Comparison of ENCODE assay signal across 12 mouse cellular contexts in the genomic region with DNA sequence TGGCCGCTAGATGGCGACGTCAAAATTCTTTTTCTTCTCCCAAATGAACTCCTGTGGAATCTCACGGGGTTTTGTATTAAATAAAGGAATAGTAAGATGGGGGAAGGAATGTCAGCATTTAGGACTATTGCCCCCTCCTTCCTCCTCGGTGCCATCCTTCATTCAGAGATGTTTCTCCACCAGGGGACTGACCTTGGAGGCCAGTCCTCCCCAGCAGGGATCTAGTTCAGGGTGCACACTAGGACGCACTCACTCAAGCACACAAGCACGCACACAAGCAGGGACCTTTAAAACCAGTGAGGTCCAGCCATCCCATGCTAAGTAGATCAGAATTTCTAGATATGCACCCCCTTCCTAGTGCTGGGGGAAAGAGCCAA. TPM values are rescaled to one million over a fixed set of nuclear protein-coding genes. Genes with fewer than 3 reads are reported as not detected.
DNase-seq lines count a peak whose midpoint lies in the region; ATAC-seq and TF ChIP-seq lines count a peak whose summit lies in the region.
"Not testable (repeated sequence)": the region's sequence is repeated elsewhere in the genome, so short reads cannot be mapped to it uniquely, and the experiment has no call there.
"Had no signal": no experiment of that assay in that cellular context is flagged by ENCODE, and none has a peak within 500 bp of the region (broad histone marks: within the 10 kb centered on the region; RNA-seq: fewer than 3 reads in every experiment).

No protein-coding gene starts in this region.

- WGBS in forebrain, postnatal 0 days, result 19% methylated on average over 2 of the region's 7 CpGs
- WGBS in kidney, embryonic 14.5 days, result 20% methylated on average over 2 of the region's 7 CpGs

- H3K36me3 ChIP-seq in forebrain, postnatal 0 days (ENCODE audit: insufficient read depth); kidney, embryonic 14.5 days (ENCODE audit: control insufficient read depth, insufficient read depth, low read length): not testable (repeated sequence)

- not testable (repeated sequence) for H3K27ac ChIP-seq in forebrain, postnatal 0 days (ENCODE audit: low read depth, low read length); kidney, embryonic 14.5 days (ENCODE audit: low read depth, low read length); left cerebral cortex, adult 2 months

- not testable (repeated sequence) for H3K9ac ChIP-seq in forebrain, postnatal 0 days; kidney, embryonic 14.5 days (ENCODE audit: low read depth, low read length)

- H3K4me1 ChIP-seq in forebrain, postnatal 0 days (ENCODE audit: insufficient read depth); kidney, embryonic 14.5 days (ENCODE audit: control insufficient read depth, insufficient read depth, low read length): not testable (repeated sequence)

- peak; percentile 34 for TF ChIP-seq CTCF in forebrain, postnatal 0 days (IDR thresholded peaks at IDR 0.05; ENCODE audit: low read depth)
- peak; percentile 34 for TF ChIP-seq CTCF in left cerebral cortex, adult 2 months (IDR thresholded peaks at IDR 0.05)

- peak; percentile 73 for ATAC-seq in forebrain, postnatal 0 days
- peak; percentile 73; the same call in 1 of the 2 replicates for ATAC-seq in kidney, embryonic 14.5 days (ENCODE audit: low FRiP score, low TSS enrichment)

- not testable (repeated sequence) for H3K9me3 ChIP-seq in forebrain, postnatal 0 days (ENCODE audit: low read length); kidney, embryonic 14.5 days (ENCODE audit: control insufficient read depth, low read length)

- H3K4me3 ChIP-seq in forebrain, postnatal 0 days (ENCODE audit: low read depth, low read length); kidney, embryonic 14.5 days (ENCODE audit: low read length); left cerebral cortex, adult 2 months: not testable (repeated sequence)

- not testable (repeated sequence) for H3K27me3 ChIP-seq in forebrain, postnatal 0 days (ENCODE audit: insufficient read depth, low read length); kidney, embryonic 14.5 days (ENCODE audit: control insufficient read depth, insufficient read depth, low read length)

- not testable (repeated sequence) for H3K4me2 ChIP-seq in forebrain, postnatal 0 days (ENCODE audit: low read depth); kidney, embryonic 14.5 days (replicated peaks; ENCODE audit: low read depth, low read length)

- DNase-seq in adrenal gland, postnatal 25 days, result peak; percentile 1
- DNase-seq in forebrain, postnatal 0 days, result not testable (repeated sequence)
- DNase-seq in heart, postnatal 25 days (ENCODE audit: low spot score), result peak; percentile 29
- DNase-seq in left cerebral cortex, adult 2 months (ENCODE audit: extremely low spot score in 1 of 2, low spot score in 2 of 2), result peak; percentile 48 to 55
- peak; percentile 27 for DNase-seq in lung, postnatal 14 days
- DNase-seq in ovary, postnatal 36 days (ENCODE audit: low spot score), result peak; percentile 29
- DNase-seq in thymus, postnatal 4 days, result peak; percentile 32

- intact Hi-C loops in heart, postnatal 25 days (cut with DNase I); left cerebral cortex, adult 2 months (cut with DNase I): not testable (repeated sequence)

RNA-seq across cellular contexts. Expression of gene Gm15319, which starts 26.3 kb away (rescaled TPM):
- total RNA-seq in adrenal gland, postnatal 25 days (2021), result 0.64 and 0.86 TPM in 2 replicates
- 0.23 and 1.7 TPM in 2 replicates for total RNA-seq in forebrain, postnatal 0 days (2014; rRNA removed)
- polyA plus RNA-seq in forebrain, postnatal 0 days (2015; fragmentation: Nextera tagmentation; extraction: Ambion mirVana), result not detected in 2 replicates
- under 1 TPM; 0.25 to 0.52 TPM for total RNA-seq in heart, postnatal 25 days (2021)
- polyA plus RNA-seq in kidney, embryonic 14.5 days (2014; fragmentation: Nextera tagmentation; extraction: Ambion mirVana), result 0.27 TPM in 1 of 2 replicates, not detected in the other
- 1 to 10 TPM; 2.5 to 2.9 TPM for total RNA-seq in left cerebral cortex, adult 2 months (2021)
- total RNA-seq: common myeloid progenitor, adult 5-6 weeks had no signal
- polyA plus RNA-seq: heart, postnatal 0 days; liver, adult 2 months; myocyte had no signal
